Comparison of ENCODE assay signal across 37 mouse cellular contexts in genomic region chr1:121531439-121531838, GRCm38 (mm10). TPM values are rescaled to one million over a fixed set of nuclear protein-coding genes. Genes with fewer than 3 reads are reported as not detected.
"Had no signal": no experiment of that assay in that cellular context is flagged by ENCODE, and none has a peak within 500 bp of the region (broad histone marks: within the 10 kb centered on the region; RNA-seq: fewer than 3 reads in every experiment).

No protein-coding gene starts in this region.

- H3K27ac ChIP-seq: left cerebral cortex, adult 2 months; limb, embryonic 10.5 days; limb, embryonic 12.5 days; limb, embryonic 13.5 days; limb, embryonic 15.5 days; liver, embryonic 12.5 days; liver, embryonic 13.5 days; liver, embryonic 14.5 days; liver, embryonic 15.5 days; lung, embryonic 15.5 days; macrophage; midbrain, embryonic 10.5 days; midbrain, embryonic 12.5 days; midbrain, embryonic 13.5 days; midbrain, embryonic 15.5 days; neural tube, embryonic 12.5 days had no signal

- H3K4me2 ChIP-seq: limb, embryonic 12.5 days; limb, embryonic 13.5 days; limb, embryonic 15.5 days; liver, embryonic 11.5 days; liver, embryonic 12.5 days; liver, embryonic 13.5 days; liver, embryonic 15.5 days; lung, embryonic 14.5 days; lung, embryonic 15.5 days; midbrain, embryonic 11.5 days; midbrain, embryonic 12.5 days; midbrain, embryonic 13.5 days; midbrain, embryonic 15.5 days; neural tube, embryonic 12.5 days had no signal

- H3K9ac ChIP-seq: limb, embryonic 12.5 days; limb, embryonic 13.5 days; limb, embryonic 15.5 days; liver, embryonic 12.5 days; liver, embryonic 13.5 days; liver, embryonic 14.5 days; liver, embryonic 15.5 days; lung, embryonic 14.5 days; lung, embryonic 15.5 days; midbrain, embryonic 12.5 days; midbrain, embryonic 13.5 days; midbrain, embryonic 15.5 days; neural tube, embryonic 12.5 days had no signal

- H3K4me1 ChIP-seq: liver, embryonic 13.5 days; liver, embryonic 15.5 days had no signal

- H3K9me3 ChIP-seq: limb, embryonic 10.5 days; limb, embryonic 12.5 days; limb, embryonic 13.5 days; limb, embryonic 15.5 days; liver, embryonic 12.5 days; liver, embryonic 13.5 days; liver, embryonic 15.5 days; lung, embryonic 15.5 days; midbrain, embryonic 10.5 days; midbrain, embryonic 12.5 days; midbrain, embryonic 13.5 days; midbrain, embryonic 15.5 days; neural tube, embryonic 12.5 days had no signal

- DNase-seq: left cerebral cortex, postnatal 4 days; liver; liver, embryonic 13.5 days; lung, adult 18-20 months; lung, adult 2 months; lung, embryonic 14.5 days; lung, postnatal 10 days; lung, postnatal 14 days; lung, postnatal 36 days; lung, postnatal 4 days had no signal

- ATAC-seq: liver, embryonic 12.5 days; lung, postnatal 0 days; midbrain, embryonic 13.5 days; midbrain, embryonic 15.5 days had no signal

- H3K36me3 ChIP-seq: limb, embryonic 10.5 days; limb, embryonic 12.5 days; limb, embryonic 13.5 days; limb, embryonic 15.5 days; liver, embryonic 12.5 days; liver, embryonic 13.5 days; liver, embryonic 15.5 days; lung, embryonic 15.5 days; midbrain, embryonic 10.5 days; midbrain, embryonic 12.5 days; midbrain, embryonic 13.5 days; midbrain, embryonic 15.5 days; neural tube, embryonic 12.5 days had no signal

- H3K4me3 ChIP-seq: left cerebral cortex, adult 2 months; limb, embryonic 10.5 days; limb, embryonic 12.5 days; limb, embryonic 13.5 days; limb, embryonic 15.5 days; liver, embryonic 12.5 days; liver, embryonic 13.5 days; liver, embryonic 15.5 days; lung, embryonic 15.5 days; megakaryocyte, embryonic 14.5 days; midbrain, embryonic 10.5 days; midbrain, embryonic 12.5 days; midbrain, embryonic 13.5 days; midbrain, embryonic 15.5 days; myocyte; neural tube, embryonic 12.5 days had no signal

RNA-seq across cellular contexts. Expression of gene Htr5b, which starts 3.2 kb away (rescaled TPM):
- total RNA-seq: liver, adult 2 months; megakaryocyte progenitor cell, adult 5-6 weeks; megakaryocyte, adult 5-6 weeks; megakaryocyte-erythroid progenitor cell, adult 5-6 weeks; monocyte, adult 5-6 weeks had no signal
- polyA plus RNA-seq: liver, adult 2 months; liver, embryonic 11.5 days; liver, embryonic 12.5 days; liver, embryonic 13.5 days; liver, embryonic 14.5 days; liver, embryonic 15.5 days; liver, embryonic 16.5 days; lung, adult 2 months; lung, embryonic 15.5 days; lung, embryonic 16.5 days; lung, postnatal 0 days; macrophage; myocyte had no signal
